Mouse (Mus musculus): Measurements from ENCODE around the gene Zfp622.

DNA sequence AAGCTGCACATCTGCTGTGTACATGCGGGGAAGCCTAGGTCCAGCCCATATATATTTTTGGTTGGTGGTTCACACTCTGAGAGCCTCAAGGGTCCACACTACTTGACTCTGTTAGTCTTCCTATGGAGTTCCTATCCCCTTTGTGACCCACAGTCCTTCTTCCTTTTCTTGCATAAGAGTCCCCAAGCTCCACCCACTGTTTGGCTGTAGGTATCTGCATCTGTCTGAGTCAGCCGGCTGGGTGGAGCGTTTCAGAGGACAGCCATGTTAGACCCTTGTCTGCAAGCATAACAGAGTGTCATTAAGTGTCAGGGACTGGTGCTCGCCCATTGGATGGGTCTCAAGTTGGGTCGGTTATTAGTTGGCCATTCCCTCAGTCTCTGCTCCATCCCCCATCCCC lies 33.6 kb upstream of the Zfp622 start:
- TF ChIP-seq CTCF (IDR thresholded peaks at IDR 0.05; ENCODE audit: control insufficient read depth, insufficient read depth, insufficient replicate concordance, low read depth, low read length) (no peak), POLR2A (IDR thresholded peaks at IDR 0.05; ENCODE audit: control insufficient read depth, low read depth, low read length) (no peak)

Data from testis, adult 2 months (tissue).